Mouse (Mus musculus) CD4-positive naive resting alpha-beta T cell, adult 57 days (primary cell): Measurements from ENCODE around the gene Tiprl. TPM values are rescaled to one million over a fixed set of nuclear protein-coding genes. Genes with fewer than 3 reads are reported as not detected.

Source experiments
- total RNA-seq: library from RNA; stranded (reverse); gene quantifications from one replicate; pipeline ENCODE4 v1.2.4, GENCODE M21; 2023

The Tiprl gene
- total RNA-seq, result 154 TPM

GRCm38 (mm10) chr1:165236321-165237298 lies at the start of gene Tiprl:
TSS of gene Tiprl (minus strand) at chr1:165236996.

GRCm38 (mm10) chr1:165193880-165194661 lies 42.7 kb downstream of the Tiprl start, which contains the start of gene Sft2d2:
TSS of gene Sft2d2 (minus strand) at chr1:165194438.

Other genes starting within 250 kb of the Tiprl start
- gene Tbx19, start 76.2 kb downstream of the Tiprl start, total RNA-seq, result 0.89 TPM
- gene Sft2d2, start 42.6 kb downstream of the Tiprl start, total RNA-seq, result 38.8 TPM
- gene Gpr161, start 58.8 kb upstream of the Tiprl start, total RNA-seq, result 0.33 TPM
- 35.3 TPM for gene Dcaf6, start 223.5 kb upstream of the Tiprl start, total RNA-seq
- gene Mpc2, start 223.6 kb upstream of the Tiprl start, total RNA-seq, result 29.8 TPM
- 1.4 TPM for gene Adcy10, start 248.2 kb upstream of the Tiprl start, total RNA-seq